13 mouse cellular contexts compared by ENCODE assay signal in the genomic region with DNA sequence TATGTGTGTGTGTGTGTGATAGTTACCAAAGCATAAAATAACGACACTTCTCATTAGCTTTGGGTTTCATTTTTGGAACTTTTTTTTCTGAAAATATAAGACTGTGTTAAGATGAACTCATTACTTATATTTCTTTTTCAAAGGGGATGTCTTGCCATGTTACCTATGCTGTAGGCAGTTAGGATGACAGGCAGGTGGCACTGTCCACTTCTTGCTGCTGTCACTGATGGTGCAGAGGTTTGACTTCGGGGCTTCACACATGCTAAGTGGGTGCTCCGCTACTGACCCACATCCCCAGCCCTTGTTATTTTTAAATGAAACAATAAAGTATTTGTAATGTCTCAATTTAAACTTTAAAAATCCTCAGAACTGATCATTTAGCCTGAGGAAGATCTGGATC. TPM values are rescaled to one million over a fixed set of nuclear protein-coding genes. Genes with fewer than 3 reads are reported as not detected.
A peak's percentile ranks its signal among the peaks of the same experiment; 100 is the strongest.
DNase-seq lines count a peak whose midpoint lies in the region; ATAC-seq and TF ChIP-seq lines count a peak whose summit lies in the region.
"Had no signal": no experiment of that assay in that cellular context is flagged by ENCODE, and none has a peak within 500 bp of the region (broad histone marks: within the 10 kb centered on the region; RNA-seq: fewer than 3 reads in every experiment).

No protein-coding gene starts in this region.

- no peaks in the 10 kb centered on the region; the same call in 1 of the 2 replicates for H3K4me1 ChIP-seq in liver, embryonic 11.5 days (replicated peaks; ENCODE audit: control insufficient read depth, insufficient read depth, low read length)
- H3K4me1 ChIP-seq in embryonic fibroblast, embryonic 13.5 days (ENCODE audit: control insufficient read depth, insufficient read depth, low read length) = peaks cover 7% of the 10 kb centered on the region

- no peak overlapping the region for H3K4me3 ChIP-seq in liver, embryonic 11.5 days (ENCODE audit: low read depth, low read length)
- no peak overlapping the region for H3K4me3 ChIP-seq in embryonic fibroblast, embryonic 13.5 days (ENCODE audit: insufficient read depth, low read length)

- intact Hi-C loops in heart, postnatal 10 days (cut with DNase I) = loop anchor here (5.0 kb wide), 1 partner anchor 371 kb away; no protein-coding TSS in a partner anchor

- 84% methylated on average over 3 of the region's 3 CpGs for WGBS in liver, embryonic 11.5 days

- no peak overlapping the region for H3K9ac ChIP-seq in liver, embryonic 11.5 days (ENCODE audit: low read depth, low read length)

- no peaks in the 10 kb centered on the region for H3K27me3 ChIP-seq in liver, embryonic 11.5 days (replicated peaks; ENCODE audit: control insufficient read depth, insufficient read depth, low read length)

- H3K27ac ChIP-seq in liver, embryonic 11.5 days (ENCODE audit: low read depth, low read length) = no peak overlapping the region
- peak overlapping the region; percentile 91 for H3K27ac ChIP-seq in embryonic fibroblast, embryonic 13.5 days (ENCODE audit: insufficient read depth, low read length)

- no peaks in the 10 kb centered on the region for H3K36me3 ChIP-seq in liver, embryonic 11.5 days (ENCODE audit: control insufficient read depth, insufficient read depth, low read length)

- peak; percentile 18 for DNase-seq in heart, adult 11 months
- DNase-seq in heart, postnatal 10 days = no peak
- DNase-seq in liver, embryonic 11.5 days (ENCODE audit: low spot score) = no peak
- DNase-seq in liver = no peak
- DNase-seq in CD4-positive helper T cell, adult 2 months (ENCODE audit: low read depth, low spot score) = peak; percentile 24
- no peak for DNase-seq in spleen, postnatal 4 days (ENCODE audit: low spot score in 2 of 2)
- DNase-seq in cerebellum, adult 9-10 months = no peak
- DNase-seq: cerebellum, adult 11 months; heart, postnatal 14 days; kidney, postnatal 25 days had no signal

- TF ChIP-seq POLR2A in embryonic fibroblast, embryonic 13.5 days (IDR thresholded peaks at IDR 0.05; ENCODE audit: low read depth, low read length) = no peak

- no peak overlapping the region for H3K4me2 ChIP-seq in liver, embryonic 11.5 days

- no peaks in the 10 kb centered on the region for H3K9me3 ChIP-seq in liver, embryonic 11.5 days (ENCODE audit: control insufficient read depth, low read length)

- ATAC-seq in liver, embryonic 11.5 days (replicated peaks; ENCODE audit: low FRiP score) = 0 out of 2 replicates have a peak, but pooled peaks have one; percentile 41
- ATAC-seq: inflammation-experienced regulatory T-cells, adult 6 months had no signal

- no peak for TF ChIP-seq CTCF in embryonic fibroblast, embryonic 13.5 days (IDR thresholded peaks at IDR 0.05; ENCODE audit: borderline replicate concordance, insufficient read depth, low read length)

RNA-seq across cellular contexts. Expression of gene Aknad1, which starts 33.4 kb away (rescaled TPM):
- under 1 TPM in 1 of 2 experiments, not detected in 1; 0.12 TPM for total RNA-seq in heart, postnatal 10 days (2021)
- polyA plus RNA-seq in liver, embryonic 11.5 days (2014; fragmentation: Nextera tagmentation; extraction: Ambion mirVana) = 0.44 and 0.45 TPM in 2 replicates
- polyA plus RNA-seq in embryonic fibroblast, embryonic 13.5 days (2011; ENCODE audit: insufficient read length, low read depth, missing spikeins) = 0.18 and 0.79 TPM in 2 replicates
- total RNA-seq: adrenal gland, postnatal 36 days had no signal
- polyA plus RNA-seq: inflammation-experienced regulatory T-cells, adult 6 months had no signal

RNA-seq across cellular contexts. Expression of gene Gpsm2, which starts 50.7 kb away (rescaled TPM):
- 1 to 10 TPM; 8.0 to 8.8 TPM for total RNA-seq in heart, postnatal 10 days (2021)
- 41.8 and 46.2 TPM in 2 replicates for polyA plus RNA-seq in liver, embryonic 11.5 days (2014; fragmentation: Nextera tagmentation; extraction: Ambion mirVana)
- 26.8 and 56.0 TPM in 2 replicates for polyA plus RNA-seq in embryonic fibroblast, embryonic 13.5 days (2011; ENCODE audit: insufficient read length, low read depth, missing spikeins)

Comparison
In these comparisons a context has a peak if more than half of its experiments do, and no peak if none do; other contexts are left out.
1. DNase-seq: peak in heart, adult 11 months (single experiment) and CD4-positive helper T cell, adult 2 months (single experiment); none in heart, postnatal 10 days (0 of 2), liver, embryonic 11.5 days (single experiment), liver (single experiment), spleen, postnatal 4 days (0 of 2) and cerebellum, adult 9-10 months (single experiment).